Mouse (Mus musculus) heart, postnatal 0 days (tissue): Measurements from ENCODE around the gene Ptpn18.

ENCODE experiments used
- CTCF ChIP-seq: IDR thresholded peaks from 2 replicates; pipeline ENCODE4 v1.5.1; 2016; ENCODE audit warnings: antibody characterized with exemption, control low read depth, low read depth
- EP300 ChIP-seq: IDR thresholded peaks from 2 replicates; pipeline ENCODE4 v1.6.1; 2016; ENCODE audit warnings: antibody characterized with exemption, low read depth

DNA sequence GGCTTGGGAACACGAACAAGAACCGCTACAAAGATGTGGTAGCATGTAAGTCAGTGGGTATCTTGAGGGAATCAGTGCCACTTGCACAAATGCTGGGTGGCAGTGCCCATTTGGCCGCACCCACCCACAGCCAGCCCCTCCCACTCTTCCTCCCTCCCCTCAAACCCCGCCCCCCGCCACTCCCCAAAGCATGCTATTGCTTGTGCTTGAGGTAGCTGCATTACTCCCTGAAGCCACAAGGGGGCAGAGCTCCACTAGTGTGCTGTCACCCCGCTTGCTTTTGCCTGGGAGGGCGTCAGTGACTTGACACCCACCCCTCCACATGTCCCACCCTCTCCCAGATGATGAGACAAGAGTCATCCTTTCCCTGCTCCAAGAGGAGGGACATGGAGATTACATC, 3.2 kb downstream of the Ptpn18 start:
- TF ChIP-seq EP300 (no peak), CTCF (peak; percentile 68)
